Mouse (Mus musculus) myocyte (in vitro differentiated cells): Measurements from ENCODE around the gene Bag5. TPM values are rescaled to one million over a fixed set of nuclear protein-coding genes. Genes with fewer than 3 reads are reported as not detected.
A peak's percentile ranks its signal among the peaks of the same experiment; 100 is the strongest.

ENCODE experiments used
- H3K27me3 ChIP-seq: one replicate; pipeline ENCODE4 v1.6.1; 2011; ENCODE audit not compliant: control insufficient read depth, insufficient read depth, insufficient read length
- H3K36me3 ChIP-seq: one replicate; pipeline ENCODE4 v1.6.1; 2011; ENCODE audit not compliant: control insufficient read depth, insufficient read depth
- H3K4me2 ChIP-seq: one replicate; pipeline ENCODE4 v1.6.1; 2011; ENCODE audit warnings: low read depth, control low read depth
- H3K4me3 ChIP-seq: one replicate; pipeline ENCODE4 v1.5.1; 2011; ENCODE audit warnings: mild to moderate bottlenecking, control low read depth, moderate library complexity
- H3K79me2 ChIP-seq: one replicate; pipeline ENCODE4 v1.6.1; 2011; ENCODE audit not compliant: control insufficient read depth, insufficient read depth
- H3ac ChIP-seq: one replicate; pipeline ENCODE4 v1.6.1; 2011; ENCODE audit not compliant: control insufficient read depth, insufficient read length
- CEBPB ChIP-seq: IDR thresholded peaks from 2 replicates; pipeline ENCODE4 v1.6.1; 2011; ENCODE audit warnings: mild to moderate bottlenecking, moderate library complexity; ENCODE audit not compliant: poor library complexity, insufficient read depth, severe bottlenecking
- E2F4 ChIP-seq: IDR thresholded peaks from one replicate; pipeline ENCODE4 v1.6.1; 2011; ENCODE audit warnings: mild to moderate bottlenecking, control low read depth, moderate library complexity; ENCODE audit not compliant: insufficient read depth
- MAX ChIP-seq: IDR thresholded peaks from one replicate; pipeline ENCODE4 v1.6.1; 2011; ENCODE audit warnings: low read depth, mild to moderate bottlenecking, control low read depth
- MYOD1 ChIP-seq, 3 experiments: IDR thresholded peaks; one replicate each; pipeline ENCODE4 v1.6.1; 2011; ENCODE audit warnings: control low read depth in 2 of 3, low read depth in 2 of 3, mild to moderate bottlenecking in 2 of 3, moderate library complexity in 1 of 3; ENCODE audit not compliant: insufficient read length in 2 of 3, control insufficient read depth in 1 of 3
- MYOG ChIP-seq, 3 experiments: IDR thresholded peaks; one replicate each; pipeline ENCODE4 v1.6.1; 2011; ENCODE audit warnings: control low read depth in 2 of 3, low read depth in 2 of 3, mild to moderate bottlenecking in 2 of 3; ENCODE audit not compliant: insufficient read length in 2 of 3, control insufficient read depth in 1 of 3, insufficient read depth in 1 of 3
- POLR2A ChIP-seq: IDR thresholded peaks from one replicate; pipeline ENCODE4 v1.6.1; 2011; ENCODE audit warnings: low read depth, mild to moderate bottlenecking, control low read depth, moderate library complexity; ENCODE audit not compliant: insufficient read length
- POLR2AphosphoS2 ChIP-seq: IDR thresholded peaks from one replicate; pipeline ENCODE4 v1.6.1; 2011; ENCODE audit warnings: low read depth, control low read depth; ENCODE audit not compliant: insufficient read length
- REST ChIP-seq: IDR thresholded peaks from one replicate; pipeline ENCODE4 v1.6.1; 2011; ENCODE audit warnings: mild to moderate bottlenecking, control low read depth, moderate library complexity; ENCODE audit not compliant: insufficient read depth, insufficient read length
- SRF ChIP-seq: IDR thresholded peaks from one replicate; pipeline ENCODE4 v1.6.1; 2011; ENCODE audit warnings: low read depth; ENCODE audit not compliant: control insufficient read depth, insufficient read length
- TCF12 ChIP-seq: IDR thresholded peaks from one replicate; pipeline ENCODE4 v1.6.1; 2011; ENCODE audit warnings: mild to moderate bottlenecking, control low read depth; ENCODE audit not compliant: poor library complexity, insufficient read depth, severe bottlenecking
- TCF3 ChIP-seq: IDR thresholded peaks from one replicate; pipeline ENCODE4 v1.6.1; 2011; ENCODE audit warnings: low read depth, control low read depth; ENCODE audit not compliant: insufficient read length
- USF1 ChIP-seq: IDR thresholded peaks from one replicate; pipeline ENCODE4 v1.6.1; 2011; ENCODE audit warnings: low read depth, mild to moderate bottlenecking, control low read depth, moderate library complexity
- polyA plus RNA-seq: library from polyadenylated mRNA; unstranded; fragments of >200 nt; fragmentation: generic; extraction: Trizol; gene quantifications from one replicate; pipeline ENCODE4 v1.2.1, GENCODE M21; 2012; ENCODE audit warnings: missing spikeins

Gene Bag5
- polyA plus RNA-seq, 1 experiment = 20.3 TPM

DNA sequence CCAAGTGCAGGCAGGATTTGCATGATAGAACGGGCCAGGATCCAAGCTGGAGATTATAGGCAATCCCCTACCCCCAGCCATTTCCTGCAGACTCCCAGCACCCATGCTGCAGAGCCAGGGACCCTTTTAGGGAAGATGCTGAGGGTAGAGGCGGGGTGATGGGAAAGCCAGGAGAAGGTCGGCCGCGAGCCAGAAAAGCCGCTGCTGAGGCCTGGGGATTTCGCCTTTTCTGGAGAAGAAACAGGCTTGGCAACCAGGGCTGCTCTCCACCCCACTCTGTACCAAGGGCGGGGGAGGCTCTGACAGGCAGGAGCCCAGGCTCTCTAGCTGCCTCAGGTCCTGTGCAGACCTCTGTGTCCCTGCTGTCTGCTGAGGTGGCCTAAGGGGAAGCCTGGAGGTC lies 31.8 kb downstream of the Bag5 start:
- H3ac ChIP-seq = no peak overlapping the region
- no peak overlapping the region for H3K4me3 ChIP-seq
- H3K79me2 ChIP-seq = peaks cover 15% of the 10 kb centered on the region
- no peaks in the 10 kb centered on the region for H3K27me3 ChIP-seq
- no peak overlapping the region for H3K4me2 ChIP-seq
- TF ChIP-seq SRF (no peak), POLR2AphosphoS2 (no peak), TCF12 (no peak), MYOD1 (IDR thresholded peaks at IDR 0.05; ENCODE audit: control insufficient read depth in 1 of 3, insufficient read length in 2 of 3, low read depth in 2 of 3) (no peak), POLR2A (no peak), TCF3 (no peak), MAX (no peak), REST (no peak), MYOG (IDR thresholded peaks at IDR 0.05; ENCODE audit: control insufficient read depth in 1 of 3, insufficient read depth in 1 of 3, insufficient read length in 2 of 3, low read depth in 2 of 3) (no peak), E2F4 (no peak), CEBPB (no peak), USF1 (no peak)
- H3K36me3 ChIP-seq = peaks cover 5% of the 10 kb centered on the region

GRCm38 (mm10) chr12:111680661-111681060 lies 32.4 kb downstream of the Bag5 start:
- Histone ChIP-seq H3K79me2 (peaks cover 15% of the 10 kb centered on the region), H3K27me3 (no peaks in the 10 kb centered on the region), H3K36me3 (peaks cover 5% of the 10 kb centered on the region), H3ac (no peak overlapping the region), H3K4me3 (no peak overlapping the region), H3K4me2 (no peak overlapping the region)
- TF ChIP-seq REST (no peak), TCF12 (no peak), MAX (no peak), POLR2A (no peak), POLR2AphosphoS2 (no peak)

DNA sequence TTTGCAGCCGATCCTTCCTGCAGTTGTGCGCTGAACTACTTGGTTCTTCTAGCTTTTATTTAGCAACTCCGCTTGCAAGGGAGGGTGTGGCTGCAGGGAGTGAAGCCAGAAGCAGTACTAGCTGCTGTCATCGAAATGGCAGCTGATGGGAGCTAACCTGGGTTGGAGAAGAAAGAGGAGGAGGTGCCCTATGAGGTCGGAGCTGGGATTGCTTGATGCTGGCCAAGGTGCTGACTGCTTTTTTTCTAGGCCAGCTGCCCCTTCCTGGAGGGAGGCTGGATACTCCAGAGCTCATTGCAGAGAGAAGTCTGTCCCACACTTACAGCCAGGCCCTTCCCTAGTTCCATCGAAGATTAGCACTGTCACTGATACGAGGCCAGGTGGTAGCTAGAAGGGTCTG lies 34.1 kb downstream of the Bag5 start:
- H3K36me3 ChIP-seq = peaks cover 2% of the 10 kb centered on the region
- peak overlapping the region; percentile 1 for H3ac ChIP-seq
- H3K79me2 ChIP-seq = peaks cover 15% of the 10 kb centered on the region
- peak overlapping the region; percentile 92 for H3K4me2 ChIP-seq
- H3K27me3 ChIP-seq = no peaks in the 10 kb centered on the region
- H3K4me3 ChIP-seq = peak overlapping the region; percentile 88
- TF ChIP-seq CEBPB = no peak
- peak; percentile 44 for TF ChIP-seq REST
- TF ChIP-seq MYOD1 (IDR thresholded peaks at IDR 0.05; ENCODE audit: control insufficient read depth in 1 of 3, insufficient read length in 2 of 3, low read depth in 2 of 3) = no peak
- TF ChIP-seq TCF3 = no peak
- TF ChIP-seq MYOG (IDR thresholded peaks at IDR 0.05; ENCODE audit: control insufficient read depth in 1 of 3, insufficient read depth in 1 of 3, insufficient read length in 2 of 3, low read depth in 2 of 3) = no peak

DNA sequence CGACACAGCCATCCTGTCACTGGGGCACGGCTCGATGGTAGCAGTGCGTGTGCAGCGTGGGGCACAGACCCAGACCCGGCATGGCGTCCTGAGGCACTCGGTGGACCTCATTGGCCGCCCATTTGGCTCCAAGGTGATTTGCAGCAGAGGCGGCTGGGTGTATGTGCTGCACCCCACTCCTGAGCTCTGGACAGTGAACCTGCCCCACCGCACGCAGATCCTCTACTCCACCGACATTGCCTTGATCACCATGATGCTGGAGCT lies 34.5 kb downstream of the Bag5 start:
- peak overlapping the region; percentile 1 for H3ac ChIP-seq
- H3K79me2 ChIP-seq = peaks cover 15% of the 10 kb centered on the region
- peak overlapping the region; percentile 92 for H3K4me2 ChIP-seq
- H3K27me3 ChIP-seq = no peaks in the 10 kb centered on the region
- TF ChIP-seq CEBPB (no peak), TCF3 (no peak), POLR2A (peak; percentile 17), MYOG (IDR thresholded peaks at IDR 0.05; ENCODE audit: control insufficient read depth in 1 of 3, insufficient read depth in 1 of 3, insufficient read length in 2 of 3, low read depth in 2 of 3) (no peak), E2F4 (no peak)
- H3K4me3 ChIP-seq = peak overlapping the region; percentile 88
- no peaks in the 10 kb centered on the region for H3K36me3 ChIP-seq

DNA sequence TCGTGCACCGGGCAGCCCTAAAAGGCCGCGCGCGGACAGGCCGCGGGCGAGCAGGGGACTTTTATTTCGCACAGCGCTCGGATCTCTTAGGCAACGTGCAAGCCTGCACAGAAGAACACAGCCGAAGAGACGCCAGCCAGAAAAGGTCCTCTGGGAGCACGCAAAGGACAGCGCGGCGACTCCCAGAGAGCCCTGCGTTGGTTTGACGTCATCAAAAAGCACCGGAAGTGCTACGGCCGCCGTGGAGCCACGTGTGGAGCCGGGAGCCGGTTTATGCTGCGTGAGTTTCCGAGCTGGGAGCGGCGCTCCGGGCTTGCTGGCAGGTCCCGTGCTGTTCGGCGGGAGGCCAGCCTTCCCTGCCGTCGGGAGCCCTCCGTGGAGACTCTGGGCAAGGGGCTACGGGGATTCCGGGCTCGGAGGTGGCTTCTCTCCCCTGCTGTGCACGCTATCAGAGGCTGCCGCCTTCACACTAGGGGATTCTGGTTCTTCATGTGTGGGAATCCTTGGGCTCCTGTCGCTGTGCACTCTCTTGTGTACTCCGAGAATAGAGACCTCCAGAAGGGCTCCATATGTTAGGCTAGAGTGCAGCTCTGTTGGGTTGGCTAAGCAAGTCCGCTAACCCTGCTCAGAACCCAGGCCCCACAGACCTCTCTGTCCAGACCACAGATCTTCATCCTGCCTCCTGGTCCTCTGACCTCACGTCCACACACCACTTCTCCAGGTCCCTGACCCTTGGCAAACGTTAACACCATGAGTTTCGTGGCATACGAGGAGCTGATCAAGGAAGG lies 35.0 kb downstream of the Bag5 start, which contains the start of gene Trmt61a:
TSS of gene Trmt61a (plus strand) at position 224 of the 788 bp plus-strand sequence.
- peak within 1 kb of the TSS; percentile 88 for H3K4me3 ChIP-seq
- TF ChIP-seq POLR2A (peak; percentile 65), TCF12 (no peak), POLR2AphosphoS2 (peak; percentile 71), E2F4 (no peak), USF1 (no peak), MYOG (IDR thresholded peaks at IDR 0.05; ENCODE audit: control insufficient read depth in 1 of 3, insufficient read depth in 1 of 3, insufficient read length in 2 of 3, low read depth in 2 of 3) (no peak), MAX (peak; percentile 86), REST (no peak)
- no peaks in the 10 kb centered on the region for H3K27me3 ChIP-seq
- H3K36me3 ChIP-seq = no peaks in the 10 kb centered on the region
- H3ac ChIP-seq = peak within 1 kb of the TSS; percentile 1
- H3K79me2 ChIP-seq = peaks cover 15% of the 10 kb centered on the region
- H3K4me2 ChIP-seq = peak within 1 kb of the TSS; percentile 92
